Mouse (Mus musculus) stomach, postnatal 0 days (tissue): ENCODE results near the gene Nrp2. TPM values are rescaled to one million over a fixed set of nuclear protein-coding genes. Genes with fewer than 3 reads are reported as not detected.

ENCODE experiments used
- ATAC-seq: fragments of 200-750 bp; cut with Nextera tagmentation; 2 replicates; pipeline ENCODE4 v1.8.0; 2017; ENCODE audit not compliant: low FRiP score, low TSS enrichment
- DNase-seq: peaks from one replicate; pipeline ENCODE4 v3.0.0-alpha.2; 2016; ENCODE audit warnings: low spot score
- H3K27ac ChIP-seq: fragments of 300-500 bp; sonication (generic); replicated peaks from 2 replicates; pipeline ENCODE4 v1.5.1; 2014; ENCODE audit warnings: mild to moderate bottlenecking, control low read depth
- H3K27me3 ChIP-seq: fragments of 300-500 bp; sonication (generic); 2 replicates; pipeline ENCODE4 v1.6.1; 2014; ENCODE audit warnings: low read length; ENCODE audit not compliant: control insufficient read depth, insufficient read depth
- H3K36me3 ChIP-seq: fragments of 300-500 bp; sonication (generic); 2 replicates; pipeline ENCODE4 v1.6.1; 2014; ENCODE audit warnings: low read length, mixed read lengths; ENCODE audit not compliant: control insufficient read depth, insufficient read depth
- H3K4me1 ChIP-seq: fragments of 300-500 bp; sonication (generic); replicated peaks from 2 replicates; pipeline ENCODE4 v1.6.1; 2014; ENCODE audit warnings: antibody characterized with exemption; ENCODE audit not compliant: control insufficient read depth, insufficient read depth
- H3K4me2 ChIP-seq: fragments of 300-500 bp; sonication (generic); replicated peaks from 2 replicates; pipeline ENCODE4 v1.6.1; 2014; ENCODE audit warnings: low read depth, mild to moderate bottlenecking, control low read depth, moderate library complexity
- H3K4me3 ChIP-seq: fragments of 300-500 bp; sonication (generic); 2 replicates; pipeline ENCODE4 v1.5.1; 2014; ENCODE audit warnings: low read depth, low read length, control low read depth
- H3K9ac ChIP-seq: fragments of 300-500 bp; sonication (generic); 2 replicates; pipeline ENCODE4 v1.6.1; 2014; ENCODE audit warnings: mild to moderate bottlenecking, low read length, control low read depth, mixed read lengths
- H3K9me3 ChIP-seq: fragments of 300-500 bp; sonication (generic); 2 replicates; pipeline ENCODE4 v1.6.1; 2016; ENCODE audit warnings: low read length; ENCODE audit not compliant: control insufficient read depth
- CTCF ChIP-seq: IDR thresholded peaks from 2 replicates; pipeline ENCODE4 v1.5.1; 2016; ENCODE audit warnings: antibody characterized with exemption, low read depth, mild to moderate bottlenecking, moderate library complexity
- EP300 ChIP-seq: optimal IDR thresholded peaks from 2 replicates; pipeline ENCODE3; 2016; ENCODE audit warnings: antibody characterized with exemption
- WGBS: fragments of 180-500 bp; shearing (Covaris S2); extraction: QIAGEN DNeasy Blood & Tissue Kit; methylation state at CpG from one replicate; pipeline ENCODE4 v1.1.7; 2014; 5-methylcytosine and 5-hydroxymethylcytosine counted together
- polyA plus RNA-seq: library from polyadenylated mRNA; unstranded; fragments of >200 nt; fragmentation: Nextera tagmentation; extraction: Ambion mirVana; gene quantifications from 2 replicates; pipeline ENCODE4 v1.2.1, GENCODE M21; 2015

Nrp2 gene
- polyA plus RNA-seq, 1 experiment from 2014 or later, result 10.2 TPM

DNA sequence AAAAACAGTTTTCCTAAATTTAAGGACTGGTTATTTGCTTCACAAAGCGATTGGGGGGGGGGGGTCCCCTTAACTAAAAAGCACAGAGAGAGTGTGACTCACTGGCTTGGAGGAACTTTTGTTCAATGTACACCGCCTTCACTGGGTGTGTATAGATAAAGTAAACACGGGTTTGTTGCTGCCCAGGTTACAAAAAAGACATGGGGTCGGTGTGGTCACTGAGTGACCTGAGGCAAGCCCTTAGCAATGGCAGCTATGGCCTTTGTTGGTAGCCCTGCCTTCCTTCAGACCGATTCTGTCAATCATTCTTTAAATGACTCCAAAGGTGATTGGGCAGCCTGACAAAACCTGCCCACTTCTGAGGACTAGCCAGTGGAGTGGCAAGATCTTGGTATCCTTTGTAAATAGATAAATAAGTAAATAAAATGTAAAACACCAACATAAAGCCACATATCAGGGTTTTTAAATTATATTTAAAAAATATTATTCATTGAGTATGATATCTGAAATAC, 31.4 kb downstream of the Nrp2 start:
- 0 out of 2 replicates have a peak, but pooled peaks cover 2% of the 10 kb centered on the region for H3K4me1 ChIP-seq
- H3K4me2 ChIP-seq, result no peak overlapping the region
- no peaks in the 10 kb centered on the region for H3K27me3 ChIP-seq
- DNase-seq, result no peak
- ATAC-seq, result peak; percentile 73
- TF ChIP-seq CTCF, result no peak
- TF ChIP-seq EP300, result no peak
- 47% methylated on average over 5 of the region's 5 CpGs for WGBS
- no peak overlapping the region for H3K9ac ChIP-seq
- no peak overlapping the region for H3K4me3 ChIP-seq
- no peak overlapping the region for H3K27ac ChIP-seq
- no peaks in the 10 kb centered on the region for H3K36me3 ChIP-seq
- H3K9me3 ChIP-seq, result no peaks in the 10 kb centered on the region

DNA sequence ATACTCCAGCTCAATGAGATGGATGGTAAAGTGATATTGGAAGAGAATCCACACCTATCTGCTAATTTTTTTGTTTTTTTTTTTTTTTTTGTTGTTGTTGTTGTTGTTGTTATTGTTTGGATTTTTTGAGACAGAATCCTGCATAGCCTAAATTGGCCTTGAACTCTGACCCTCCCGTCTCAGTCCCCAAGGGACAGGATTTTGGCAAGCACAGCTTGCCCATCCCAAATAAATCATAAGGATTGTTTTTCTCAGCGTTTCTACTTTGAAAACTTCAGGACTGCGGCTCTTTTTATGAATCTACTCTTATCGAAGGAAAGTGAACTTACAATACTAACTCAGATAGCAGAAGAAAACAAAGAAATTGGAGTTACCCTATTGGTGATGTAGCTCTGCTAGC, 31.9 kb downstream of the Nrp2 start:
- no peak for ATAC-seq
- WGBS, result 61% methylated on average over 4 of the region's 4 CpGs

DNA sequence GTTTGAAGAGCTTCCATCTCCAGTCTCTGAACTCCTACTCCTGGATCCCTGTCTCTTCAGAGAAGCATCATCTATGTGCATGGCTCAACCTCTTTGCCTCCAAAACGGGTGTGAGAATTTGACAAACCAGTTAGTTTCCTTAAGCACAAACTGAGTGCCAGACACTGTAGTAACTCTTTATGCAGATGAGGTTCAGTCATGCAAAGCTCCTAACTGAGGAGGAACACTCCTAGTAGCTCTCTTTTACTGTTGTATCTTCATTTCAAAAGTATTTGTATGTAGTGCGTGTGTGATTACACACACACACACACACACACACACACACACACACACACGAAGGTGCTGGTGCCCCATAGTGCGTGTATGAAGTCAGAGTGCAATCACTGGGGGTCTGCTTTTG, 32.8 kb downstream of the Nrp2 start:
- Histone ChIP-seq H3K9me3 (no peaks in the 10 kb centered on the region), H3K4me3 (no peak overlapping the region), H3K9ac (no peak overlapping the region), H3K36me3 (no peaks in the 10 kb centered on the region), H3K27ac (no peak overlapping the region), H3K27me3 (no peaks in the 10 kb centered on the region), H3K4me1 (0 out of 2 replicates have a peak, but pooled peaks cover 2% of the 10 kb centered on the region), H3K4me2 (no peak overlapping the region)
- 70% methylated on average over 4 of the region's 4 CpGs for WGBS
- no peak for ATAC-seq
- no peak for DNase-seq
- TF ChIP-seq EP300 (no peak), CTCF (no peak)

More for the DNA sequence above, 31.9 kb downstream of the Nrp2 start:
- Histone ChIP-seq H3K36me3 (no peaks in the 10 kb centered on the region), H3K27me3 (no peaks in the 10 kb centered on the region), H3K9ac (no peak overlapping the region), H3K4me2 (no peak overlapping the region), H3K9me3 (no peaks in the 10 kb centered on the region), H3K4me3 (no peak overlapping the region), H3K27ac (no peak overlapping the region), H3K4me1 (0 out of 2 replicates have a peak, but pooled peaks cover 2% of the 10 kb centered on the region)
- no peak for TF ChIP-seq EP300
- no peak for TF ChIP-seq CTCF
- no peak for DNase-seq

DNA sequence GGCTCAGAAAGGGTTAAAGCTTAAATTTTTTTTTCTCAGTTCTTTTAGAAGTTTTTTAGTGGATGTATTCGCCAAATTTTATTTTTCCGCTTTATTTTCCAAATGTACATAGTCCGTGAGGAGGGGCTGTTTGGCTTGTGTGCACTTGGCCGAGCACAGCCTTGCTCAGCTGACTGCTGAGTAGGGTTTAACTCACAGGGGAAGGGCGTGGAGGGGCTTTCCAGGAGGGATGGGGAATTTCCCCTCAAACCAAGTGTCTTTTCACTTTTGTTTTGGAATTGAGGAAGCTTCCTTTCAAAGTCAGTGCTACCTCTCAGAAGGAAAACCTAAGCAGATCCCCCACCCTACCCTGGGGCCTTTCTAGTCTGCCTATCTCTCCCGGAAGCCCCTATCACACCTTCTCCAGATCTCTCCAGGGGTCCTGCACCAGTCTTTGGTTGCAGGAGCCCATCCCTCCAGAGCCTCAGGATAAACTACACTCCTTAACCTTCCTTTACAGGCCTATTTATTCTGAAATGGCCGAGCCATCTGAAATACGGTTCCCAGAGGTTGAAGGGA, 33.4 kb downstream of the Nrp2 start:
- no peak overlapping the region for H3K9ac ChIP-seq
- ATAC-seq (no peak), DNase-seq (no peak)
- WGBS, result 59% methylated on average over 8 of the region's 8 CpGs
- H3K4me3 ChIP-seq, result no peak overlapping the region
- no peak overlapping the region for H3K4me2 ChIP-seq
- no peaks in the 10 kb centered on the region for H3K9me3 ChIP-seq
- no peak overlapping the region for H3K27ac ChIP-seq
- 0 out of 2 replicates have a peak, but pooled peaks cover 2% of the 10 kb centered on the region for H3K4me1 ChIP-seq
- H3K27me3 ChIP-seq, result no peaks in the 10 kb centered on the region
- TF ChIP-seq CTCF, result no peak
- TF ChIP-seq EP300, result no peak
- no peaks in the 10 kb centered on the region for H3K36me3 ChIP-seq

DNA sequence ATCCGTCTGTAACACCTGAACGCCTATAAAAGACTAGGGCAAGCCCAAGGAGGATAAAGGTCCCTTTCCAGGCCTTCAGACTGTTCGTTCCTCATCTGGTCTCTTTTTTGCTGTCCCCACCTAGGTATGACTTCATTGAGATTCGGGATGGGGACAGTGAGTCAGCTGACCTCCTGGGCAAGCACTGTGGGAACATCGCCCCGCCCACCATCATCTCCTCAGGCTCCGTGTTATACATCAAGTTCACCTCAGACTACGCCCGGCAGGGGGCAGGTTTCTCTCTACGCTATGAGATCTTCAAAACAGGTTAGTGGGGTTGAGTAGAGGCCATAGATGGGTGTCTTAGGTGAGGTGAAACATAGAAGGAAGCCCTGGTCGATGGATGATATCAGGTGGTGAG, 35.1 kb downstream of the Nrp2 start:
- peak; percentile 66 for DNase-seq
- H3K9ac ChIP-seq, result no peak overlapping the region
- no peaks in the 10 kb centered on the region for H3K27me3 ChIP-seq
- peak; percentile 79 for ATAC-seq
- no peak overlapping the region for H3K4me3 ChIP-seq
- H3K27ac ChIP-seq, result no peak overlapping the region
- no peak overlapping the region for H3K4me2 ChIP-seq
- 73% methylated on average over 11 of the region's 11 CpGs for WGBS
- no peak for TF ChIP-seq EP300
- peak; percentile 40 for TF ChIP-seq CTCF
- 0 out of 2 replicates have a peak, but pooled peaks cover 2% of the 10 kb centered on the region for H3K4me1 ChIP-seq
- H3K9me3 ChIP-seq, result no peaks in the 10 kb centered on the region
- no peaks in the 10 kb centered on the region for H3K36me3 ChIP-seq

DNA sequence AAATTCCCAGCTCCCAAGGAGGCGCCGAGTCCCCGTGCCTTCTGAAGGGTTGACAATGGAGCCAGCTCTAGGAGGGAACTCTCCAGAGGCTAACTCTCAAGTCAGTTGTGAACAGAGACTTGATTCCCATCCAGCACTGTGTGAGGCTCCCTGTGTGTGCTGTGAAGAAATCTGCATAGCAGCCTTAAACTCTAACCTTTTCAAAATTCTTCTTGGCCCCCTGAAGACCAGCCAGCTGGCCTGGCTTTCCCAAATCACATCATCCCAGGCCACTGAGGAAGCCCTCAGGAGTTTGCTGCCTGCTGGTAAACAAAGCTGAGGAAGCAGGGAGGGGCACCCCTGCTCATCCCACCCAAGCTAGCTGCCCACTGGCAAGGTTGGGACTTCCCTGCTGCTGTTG, 39.0 kb downstream of the Nrp2 start:
- DNase-seq, result no peak
- Histone ChIP-seq H3K4me1 (no peaks in the 10 kb centered on the region), H3K9ac (no peak overlapping the region), H3K27me3 (no peaks in the 10 kb centered on the region), H3K36me3 (0 out of 2 replicates have a peak, but pooled peaks cover 8% of the 10 kb centered on the region), H3K9me3 (no peaks in the 10 kb centered on the region), H3K4me3 (no peak overlapping the region), H3K4me2 (no peak overlapping the region), H3K27ac (no peak overlapping the region)
- 34% methylated on average over 3 of the region's 3 CpGs for WGBS
- TF ChIP-seq EP300 (no peak), CTCF (no peak)
- ATAC-seq, result no peak
